Mouse (Mus musculus): Measurements from ENCODE around the gene Nos3. TPM values are rescaled to one million over a fixed set of nuclear protein-coding genes. Genes with fewer than 3 reads are reported as not detected.

Gene Nos3
- polyA plus RNA-seq, 1 experiment: 10.2 TPM

DNA sequence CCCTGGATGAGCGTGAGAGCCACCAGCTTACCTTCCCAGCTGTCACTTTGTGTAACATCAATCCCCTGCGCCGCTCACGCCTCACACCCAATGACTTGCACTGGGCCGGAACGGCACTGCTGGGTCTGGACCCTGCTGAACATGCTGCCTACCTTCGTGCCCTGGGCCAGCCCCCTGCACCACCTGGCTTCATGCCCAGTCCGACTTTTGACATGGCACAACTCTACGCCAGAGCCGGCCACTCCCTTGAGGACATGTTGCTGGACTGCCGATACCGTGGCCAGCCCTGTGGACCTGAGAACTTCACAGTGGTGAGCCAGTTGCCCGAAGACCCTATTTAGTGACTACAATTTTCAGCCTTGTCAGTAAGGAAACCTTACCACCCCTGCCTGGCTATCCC is 49.3 kb downstream of the Nos3 start:
- H3K4me1 ChIP-seq (ENCODE audit: control insufficient read depth, insufficient read depth, insufficient read length, low read length): peaks cover 2% of the 10 kb centered on the region; the same call in 1 of the 2 replicates
- no peak overlapping the region for H3K4me3 ChIP-seq (ENCODE audit: insufficient read depth, low read depth, low read length)
- H3K27ac ChIP-seq (replicated peaks; ENCODE audit: low read depth, low read length): no peak overlapping the region

GRCm38 (mm10) chr5:24416222-24416736 is 51.7 kb downstream of the Nos3 start:
- Histone ChIP-seq H3K27ac (replicated peaks; ENCODE audit: low read depth, low read length) (no peak overlapping the region), H3K4me3 (ENCODE audit: insufficient read depth, low read depth, low read length) (no peak overlapping the region)

DNA sequence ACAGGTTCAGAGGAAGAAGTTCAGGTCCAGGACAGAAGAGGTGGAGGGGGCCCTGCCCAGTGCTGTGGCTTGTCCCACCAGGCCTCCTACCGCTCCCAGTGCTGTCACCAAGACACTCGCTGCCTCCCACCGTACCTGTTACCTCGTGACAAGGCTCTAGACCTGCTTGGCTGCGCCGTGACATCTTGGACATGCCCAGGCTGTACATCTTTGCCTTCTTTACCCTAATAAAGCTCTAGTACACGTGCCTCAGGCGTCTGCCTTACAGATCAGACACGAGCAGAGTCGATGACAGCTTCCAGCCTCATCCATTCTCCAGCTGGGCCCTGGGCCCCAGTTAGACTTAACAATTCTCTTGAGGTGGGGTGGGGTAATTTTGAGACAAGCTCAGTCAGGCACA is 53.0 kb downstream of the Nos3 start:
- Histone ChIP-seq H3K27ac (replicated peaks; ENCODE audit: low read depth, low read length) (no peak overlapping the region), H3K4me1 (ENCODE audit: control insufficient read depth, insufficient read depth, insufficient read length, low read length) (peaks cover 2% of the 10 kb centered on the region; the same call in 1 of the 2 replicates), H3K4me3 (ENCODE audit: insufficient read depth, low read depth, low read length) (no peak overlapping the region)

More at GRCm38 (mm10) chr5:24416222-24416736, 51.7 kb downstream of the Nos3 start:
- H3K4me1 ChIP-seq (ENCODE audit: control insufficient read depth, insufficient read depth, insufficient read length, low read length): peaks cover 2% of the 10 kb centered on the region; the same call in 1 of the 2 replicates

- H3K27ac ChIP-seq (replicated peaks; ENCODE audit: low read depth, low read length): no peak overlapping the region
- no peak overlapping the region for H3K4me3 ChIP-seq (ENCODE audit: insufficient read depth, low read depth, low read length)
- no peaks in the 10 kb centered on the region; the same call in 1 of the 2 replicates for H3K4me1 ChIP-seq (ENCODE audit: control insufficient read depth, insufficient read depth, insufficient read length, low read length)
Observed at GRCm38 (mm10) chr5:24420381-24420780, 55.8 kb downstream of the Nos3 start.

DNA sequence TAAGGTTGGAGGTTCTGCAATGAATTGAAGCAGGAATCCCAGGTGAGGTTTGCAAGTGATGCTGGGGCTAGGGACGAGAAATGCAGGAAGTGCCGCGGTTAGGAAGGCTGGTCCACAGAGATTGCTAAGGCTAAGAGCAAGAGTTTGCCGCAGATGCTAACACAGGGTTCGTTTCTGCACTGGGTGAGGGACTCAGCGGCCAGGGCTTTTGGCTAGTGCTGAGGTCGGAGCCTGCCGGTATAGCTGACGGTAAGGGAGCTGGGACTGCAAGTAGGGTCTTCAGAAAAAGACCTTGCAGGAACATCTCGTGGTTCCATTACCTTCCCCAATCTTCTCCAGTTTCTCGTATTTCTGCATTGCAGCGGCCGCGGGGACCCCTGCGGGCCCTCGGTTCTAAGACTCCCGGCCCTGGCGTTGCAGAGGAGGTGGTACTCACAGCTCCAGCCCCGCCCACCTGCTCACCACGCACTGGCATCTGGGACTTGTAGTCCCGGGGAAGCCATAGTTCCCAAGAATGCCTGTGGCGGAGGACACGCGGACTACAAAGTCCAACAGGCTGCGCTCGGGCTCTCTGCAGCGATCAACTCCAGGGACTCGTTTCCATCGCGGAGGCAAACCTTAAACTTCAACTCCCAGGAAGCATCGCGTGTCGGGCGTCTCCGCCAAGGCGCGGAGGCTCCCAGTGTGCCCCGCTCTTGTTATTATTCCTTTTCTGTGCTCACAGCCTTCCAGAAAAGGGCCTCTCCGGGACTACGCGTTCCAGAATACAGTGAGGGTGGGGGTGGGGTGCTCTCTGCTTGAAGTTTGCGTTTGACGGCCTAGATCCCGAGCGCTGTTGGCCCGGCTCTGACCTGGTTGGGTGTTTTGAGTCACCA is 58.8 kb downstream of the Nos3 start, which contains the start of the genes Cdk5 and Slc4a2:
Cdk5 (minus strand) TSS at position 402 of the 875 bp plus-strand sequence.
Slc4a2 (plus strand) TSS at position 709 of the 875 bp plus-strand sequence.
- peak within 1 kb of the TSS; percentile 99 for H3K27ac ChIP-seq (replicated peaks; ENCODE audit: low read depth, low read length)

GRCm38 (mm10) chr5:24424004-24424781 is 59.6 kb downstream of the Nos3 start:
- peak overlapping the region; percentile 99 for H3K27ac ChIP-seq (replicated peaks; ENCODE audit: low read depth, low read length)
- H3K4me3 ChIP-seq (ENCODE audit: insufficient read depth, low read depth, low read length): peak overlapping the region; percentile 89
- H3K4me1 ChIP-seq (ENCODE audit: control insufficient read depth, insufficient read depth, insufficient read length, low read length): 0 out of 2 replicates have a peak, but pooled peaks cover 6% of the 10 kb centered on the region

More for the DNA sequence above, 58.8 kb downstream of the Nos3 start, which contains the start of the genes Cdk5 and Slc4a2:
- H3K4me3 ChIP-seq (ENCODE audit: insufficient read depth, low read depth, low read length): peak within 1 kb of the TSS; percentile 89
- H3K4me1 ChIP-seq (ENCODE audit: control insufficient read depth, insufficient read depth, insufficient read length, low read length): 0 out of 2 replicates have a peak, but pooled peaks cover 6% of the 10 kb centered on the region

DNA sequence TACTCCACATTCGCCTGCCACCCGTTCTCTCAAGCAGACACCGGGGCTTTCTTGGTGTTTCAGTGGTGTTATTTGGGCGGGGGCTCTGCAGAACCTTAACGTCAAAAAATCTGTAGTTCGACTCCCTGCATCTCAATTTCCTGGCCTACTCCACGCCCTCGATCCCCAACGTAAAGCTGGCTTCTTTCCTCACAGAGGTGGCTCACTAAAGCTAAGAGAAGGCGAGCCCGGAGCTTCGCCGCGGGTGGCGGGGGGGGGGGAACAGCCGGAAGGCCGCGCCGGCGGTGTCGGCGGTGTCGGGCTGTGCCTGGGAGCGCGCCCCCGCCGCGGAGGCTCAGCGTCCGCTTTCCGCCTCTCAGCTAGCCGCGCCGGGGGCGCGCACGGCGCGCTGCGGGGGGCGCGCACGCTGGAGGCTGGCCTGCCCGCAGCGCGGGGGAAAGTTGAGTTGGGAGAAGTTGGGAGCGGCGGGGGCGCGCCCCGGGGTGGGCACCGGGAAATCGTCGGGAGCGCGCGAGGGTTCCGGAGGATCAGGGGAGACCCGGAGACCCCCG is 60.3 kb downstream of the Nos3 start:
- 0 out of 2 replicates have a peak, but pooled peaks cover 6% of the 10 kb centered on the region for H3K4me1 ChIP-seq (ENCODE audit: control insufficient read depth, insufficient read depth, insufficient read length, low read length)
- peak overlapping the region; percentile 99 for H3K27ac ChIP-seq (replicated peaks; ENCODE audit: low read depth, low read length)
- H3K4me3 ChIP-seq (ENCODE audit: insufficient read depth, low read depth, low read length): peak overlapping the region; percentile 89

- peak overlapping the region; percentile 56 for H3K27ac ChIP-seq (replicated peaks; ENCODE audit: low read depth, low read length)
- peak overlapping the region; percentile 89 for H3K4me3 ChIP-seq (ENCODE audit: insufficient read depth, low read depth, low read length)
- H3K4me1 ChIP-seq (ENCODE audit: control insufficient read depth, insufficient read depth, insufficient read length, low read length): 0 out of 2 replicates have a peak, but pooled peaks cover 6% of the 10 kb centered on the region
Observed at GRCm38 (mm10) chr5:24425421-24426036, 60.9 kb downstream of the Nos3 start.

GRCm38 (mm10) chr5:24426037-24426432 is 61.4 kb downstream of the Nos3 start:
- Histone ChIP-seq H3K4me3 (ENCODE audit: insufficient read depth, low read depth, low read length) (peak overlapping the region; percentile 89), H3K27ac (replicated peaks; ENCODE audit: low read depth, low read length) (no peak overlapping the region), H3K4me1 (ENCODE audit: control insufficient read depth, insufficient read depth, insufficient read length, low read length) (0 out of 2 replicates have a peak, but pooled peaks cover 6% of the 10 kb centered on the region)

DNA sequence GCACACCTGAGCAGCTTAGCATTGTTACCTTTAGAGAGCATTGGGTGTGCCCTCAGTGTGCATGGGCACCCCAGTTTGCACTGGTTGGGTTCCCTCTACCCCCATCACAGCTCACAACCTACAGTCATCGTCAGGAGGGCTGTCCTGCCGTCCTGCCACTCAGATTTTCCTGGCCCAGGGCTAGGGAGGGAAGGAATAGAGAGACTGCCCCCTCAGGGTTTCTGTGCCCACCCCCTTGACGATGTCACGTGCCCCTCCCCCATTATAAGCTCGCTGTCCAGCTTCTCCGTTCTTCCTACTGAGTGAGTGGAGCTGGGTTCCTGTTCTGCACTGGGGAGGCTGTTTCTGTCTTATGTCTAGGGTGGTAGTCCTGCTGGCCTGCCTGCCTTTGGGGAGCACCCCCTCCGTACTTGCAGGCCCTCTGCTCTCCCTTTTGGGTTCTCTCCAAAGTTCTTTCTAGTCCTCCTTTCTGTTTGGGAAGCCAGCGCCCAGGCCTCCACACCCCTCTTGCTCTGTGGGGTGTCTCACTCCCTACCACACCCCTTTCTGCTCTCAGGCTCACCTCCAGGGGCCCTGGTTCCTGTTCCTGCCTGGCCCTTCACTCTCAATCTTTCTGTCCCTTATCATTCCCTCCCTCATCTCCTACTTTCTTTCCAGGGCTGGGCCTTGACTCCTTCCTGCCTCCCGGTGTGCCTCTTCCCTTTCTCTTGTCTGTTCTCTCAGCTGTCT is 62.1 kb downstream of the Nos3 start:
- Histone ChIP-seq H3K27ac (replicated peaks; ENCODE audit: low read depth, low read length) (no peak overlapping the region), H3K4me1 (ENCODE audit: control insufficient read depth, insufficient read depth, insufficient read length, low read length) (0 out of 2 replicates have a peak, but pooled peaks cover 6% of the 10 kb centered on the region), H3K4me3 (ENCODE audit: insufficient read depth, low read depth, low read length) (peak overlapping the region; percentile 89; the same call in 1 of the 2 replicates)

DNA sequence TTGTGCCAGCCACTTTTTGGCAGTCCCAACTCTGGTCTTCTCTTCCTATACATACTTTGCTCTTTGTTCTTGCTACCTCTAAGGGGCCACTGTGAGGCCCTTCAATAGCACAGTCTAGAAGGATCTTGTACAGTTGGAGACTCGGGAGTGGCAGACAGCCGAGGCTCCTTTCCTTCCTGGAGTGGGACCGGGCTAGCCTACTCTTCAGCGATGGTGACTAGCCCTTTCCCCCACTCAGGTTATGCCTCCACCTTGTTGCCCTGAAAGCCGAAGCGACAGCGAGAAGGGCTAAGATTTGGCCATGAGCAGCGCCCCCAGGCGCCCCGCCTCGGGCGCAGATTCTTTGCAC is 62.6 kb downstream of the Nos3 start:
- H3K4me3 ChIP-seq (ENCODE audit: insufficient read depth, low read depth, low read length): no peak overlapping the region
- 0 out of 2 replicates have a peak, but pooled peaks cover 6% of the 10 kb centered on the region for H3K4me1 ChIP-seq (ENCODE audit: control insufficient read depth, insufficient read depth, insufficient read length, low read length)
- H3K27ac ChIP-seq (replicated peaks; ENCODE audit: low read depth, low read length): no peak overlapping the region

- Histone ChIP-seq H3K4me1 (ENCODE audit: control insufficient read depth, insufficient read depth, insufficient read length, low read length) (0 out of 2 replicates have a peak, but pooled peaks cover 6% of the 10 kb centered on the region), H3K4me3 (ENCODE audit: insufficient read depth, low read depth, low read length) (no peak overlapping the region), H3K27ac (replicated peaks; ENCODE audit: low read depth, low read length) (no peak overlapping the region)
Observed at GRCm38 (mm10) chr5:24427981-24428402, 63.4 kb downstream of the Nos3 start.

DNA sequence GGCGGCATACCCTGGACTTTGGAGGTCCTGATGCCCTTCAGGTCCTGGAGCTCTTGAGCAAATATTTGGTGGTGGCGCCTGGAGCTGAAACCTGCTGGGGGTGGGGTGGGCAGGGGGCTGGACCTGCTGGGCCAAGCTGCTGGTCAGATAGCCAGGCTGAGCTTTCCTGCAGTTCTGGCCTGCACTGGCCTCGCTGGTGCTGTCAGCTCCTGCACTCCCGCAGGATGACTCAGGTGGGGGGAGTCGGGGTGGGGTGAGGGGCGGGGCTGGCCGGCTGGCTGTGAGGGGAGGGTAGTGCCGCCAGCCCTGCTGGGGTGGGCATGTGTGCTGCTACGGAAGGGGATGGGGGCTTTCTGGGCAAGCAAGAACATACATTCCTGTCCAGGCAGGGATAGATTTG is 64.0 kb downstream of the Nos3 start:
- 0 out of 2 replicates have a peak, but pooled peaks cover 6% of the 10 kb centered on the region for H3K4me1 ChIP-seq (ENCODE audit: control insufficient read depth, insufficient read depth, insufficient read length, low read length)
- H3K4me3 ChIP-seq (ENCODE audit: insufficient read depth, low read depth, low read length): no peak overlapping the region
- no peak overlapping the region for H3K27ac ChIP-seq (replicated peaks; ENCODE audit: low read depth, low read length)

All from brown adipose tissue, adult 24 weeks (tissue).